Mouse (Mus musculus): ENCODE data around the gene Casc3.

Casc3 gene

GRCm38 (mm10) chr11:98773635-98774295 is 30.9 kb upstream of the Casc3 start:
- peak; percentile 99 for DNase-seq (ENCODE audit: low spot score)

GRCm38 (mm10) chr11:98774582-98775347 is 29.9 kb upstream of the Casc3 start, which contains the start of gene Nr1d1:
Nr1d1 (minus strand) TSS chr11:98775333.
- DNase-seq (ENCODE audit: low spot score) = no peak

- DNase-seq (ENCODE audit: low spot score) = peak; percentile 97
These were observed 29.2 kb upstream of the Casc3 start for GRCm38 (mm10) chr11:98775348-98776051.

- no peak for DNase-seq (ENCODE audit: low spot score)
These were observed 28.5 kb upstream of the Casc3 start for GRCm38 (mm10) chr11:98776052-98776764.

GRCm38 (mm10) chr11:98776843-98777590 is 27.7 kb upstream of the Casc3 start:
- peak; percentile 74 for DNase-seq (ENCODE audit: low spot score)

- DNase-seq (ENCODE audit: low spot score) = no peak
These were observed 26.8 kb upstream of the Casc3 start for GRCm38 (mm10) chr11:98777888-98778287.

- peak; percentile 74 for DNase-seq (ENCODE audit: low spot score)
These were observed 22.7 kb upstream of the Casc3 start for GRCm38 (mm10) chr11:98781851-98782512.

- peak; percentile 71 for DNase-seq (ENCODE audit: low spot score)
These were observed 22.0 kb upstream of the Casc3 start for GRCm38 (mm10) chr11:98782651-98783235.

- peak; percentile 94 for DNase-seq (ENCODE audit: low spot score)
These were observed 21.4 kb upstream of the Casc3 start for GRCm38 (mm10) chr11:98783236-98783696.

- no peak for DNase-seq (ENCODE audit: low spot score)
These were observed 20.6 kb upstream of the Casc3 start for GRCm38 (mm10) chr11:98784139-98784538.

- DNase-seq (ENCODE audit: low spot score) = no peak
These were observed 19.5 kb upstream of the Casc3 start for GRCm38 (mm10) chr11:98785214-98785613.

GRCm38 (mm10) chr11:98785772-98786281 is 18.9 kb upstream of the Casc3 start:
- peak; percentile 82 for DNase-seq (ENCODE audit: low spot score)

GRCm38 (mm10) chr11:98786359-98787214 is 18.1 kb upstream of the Casc3 start:
- peak; percentile 97 for DNase-seq (ENCODE audit: low spot score)

- peak; percentile 64 for DNase-seq (ENCODE audit: low spot score)
These were observed 17.5 kb upstream of the Casc3 start for GRCm38 (mm10) chr11:98787229-98787628.

- DNase-seq (ENCODE audit: low spot score) = no peak
These were observed 17.0 kb upstream of the Casc3 start for GRCm38 (mm10) chr11:98787691-98788090.

GRCm38 (mm10) chr11:98788139-98788538 is 16.6 kb upstream of the Casc3 start:
- no peak for DNase-seq (ENCODE audit: low spot score)

- DNase-seq (ENCODE audit: low spot score) = peak; percentile 88
These were observed 16.0 kb upstream of the Casc3 start for GRCm38 (mm10) chr11:98788550-98789218.

GRCm38 (mm10) chr11:98789219-98789807 is 15.4 kb upstream of the Casc3 start:
- DNase-seq (ENCODE audit: low spot score) = peak; percentile 60

Measured in testis, postnatal 10 days (tissue).